Mouse (Mus musculus) limb, embryonic 10.5 days (tissue): ENCODE data around the gene Rere. TPM values are rescaled to one million over a fixed set of nuclear protein-coding genes. Genes with fewer than 3 reads are reported as not detected.

Experiments used
- polyA plus RNA-seq: library from polyadenylated mRNA; unstranded; fragments of >200 nt; fragmentation: Nextera tagmentation; extraction: Ambion mirVana; gene quantifications from 2 replicates; pipeline ENCODE4 v1.2.1, GENCODE M21; 2016

Gene Rere
- polyA plus RNA-seq, 1 experiment from 2014 or later = 40.3 TPM

Other genes starting within 250 kb of the Rere start
- 0.28 and 0.75 TPM in 2 replicates for gene Gpr157, start 194.3 kb upstream of the Rere start, polyA plus RNA-seq
- 0.98 and 1.1 TPM in 2 replicates for gene Slc2a5, start 162.4 kb upstream of the Rere start, polyA plus RNA-seq
- not detected in 2 replicates for gene Slc2a7, start 132.7 kb upstream of the Rere start, polyA plus RNA-seq
- gene Car6, start 80.3 kb upstream of the Rere start, polyA plus RNA-seq = not detected in 2 replicates
- gene Eno1, start 44.9 kb upstream of the Rere start, polyA plus RNA-seq = 3,103 and 4,103 TPM in 2 replicates